Mouse (Mus musculus) retina, embryonic 14.5 days (tissue): ENCODE measurements around the gene Tox4.
A peak's percentile ranks its signal among the peaks of the same experiment; 100 is the strongest.

Experiments
- DNase-seq: peaks from one replicate; pipeline ENCODE4 v3.0.0-alpha.2; 2015; ENCODE audit warnings: low spot score

The Tox4 gene

DNA sequence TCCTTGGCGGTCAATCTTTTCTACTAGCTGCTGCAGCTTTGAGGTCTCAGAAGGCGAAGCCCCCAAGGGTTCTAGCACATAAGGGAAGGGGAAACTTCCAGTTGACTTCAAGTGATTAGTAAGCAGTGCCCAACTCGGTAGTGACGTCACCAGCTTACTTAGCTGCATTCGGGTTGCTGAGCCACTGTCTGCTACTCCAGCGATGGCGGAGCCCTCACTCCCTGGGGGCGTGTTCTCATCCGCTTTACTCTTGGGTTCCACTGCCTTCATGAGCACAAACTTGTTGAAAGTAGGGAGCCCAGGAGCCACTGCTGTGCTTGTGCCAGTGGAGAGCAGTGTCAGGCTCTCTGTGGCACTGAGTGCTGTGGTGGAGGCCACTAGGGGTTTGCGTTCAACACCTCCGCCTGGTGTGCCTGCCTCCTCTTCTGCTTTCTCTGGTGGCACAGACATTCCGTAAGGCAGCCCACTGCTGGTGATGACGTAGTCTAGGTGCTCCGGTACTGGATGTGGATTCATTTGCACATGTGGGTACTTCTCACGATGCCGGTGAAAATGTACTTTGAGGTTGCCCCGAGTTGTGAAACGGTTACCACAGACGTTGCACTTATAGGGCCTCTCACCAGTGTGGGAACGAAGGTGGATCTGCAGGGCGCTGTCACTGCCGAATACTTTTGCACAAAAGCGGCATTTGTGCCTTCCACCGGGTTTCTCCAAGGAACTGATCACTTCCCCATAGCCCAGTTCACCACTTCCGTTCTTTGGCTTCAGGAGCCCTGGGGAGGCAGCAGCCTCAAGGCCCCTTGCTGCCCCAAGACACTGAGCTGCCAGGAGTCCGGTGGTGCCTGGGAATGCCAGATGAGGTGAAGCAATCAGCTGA lies 35.2 kb downstream of the Tox4 start:
- DNase-seq: no peak

DNA sequence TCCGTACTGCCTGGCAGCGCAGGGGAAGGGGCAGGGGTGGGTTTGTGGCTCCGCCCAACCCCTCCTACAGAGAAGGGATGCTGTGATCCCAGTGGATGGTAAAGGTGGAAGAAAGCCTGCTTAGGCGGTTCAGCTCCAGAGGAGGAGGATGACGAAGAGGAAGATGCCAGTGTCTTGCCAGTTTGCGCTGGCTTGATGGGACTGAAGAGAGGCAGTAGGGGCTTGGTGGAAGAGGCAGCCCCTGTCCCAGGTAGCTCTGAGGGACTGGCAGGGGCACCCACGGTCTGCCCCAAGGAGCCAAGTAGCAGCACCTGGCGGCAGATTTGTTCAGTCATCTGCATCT lies 35.8 kb downstream of the Tox4 start:
- no peak for DNase-seq

DNA sequence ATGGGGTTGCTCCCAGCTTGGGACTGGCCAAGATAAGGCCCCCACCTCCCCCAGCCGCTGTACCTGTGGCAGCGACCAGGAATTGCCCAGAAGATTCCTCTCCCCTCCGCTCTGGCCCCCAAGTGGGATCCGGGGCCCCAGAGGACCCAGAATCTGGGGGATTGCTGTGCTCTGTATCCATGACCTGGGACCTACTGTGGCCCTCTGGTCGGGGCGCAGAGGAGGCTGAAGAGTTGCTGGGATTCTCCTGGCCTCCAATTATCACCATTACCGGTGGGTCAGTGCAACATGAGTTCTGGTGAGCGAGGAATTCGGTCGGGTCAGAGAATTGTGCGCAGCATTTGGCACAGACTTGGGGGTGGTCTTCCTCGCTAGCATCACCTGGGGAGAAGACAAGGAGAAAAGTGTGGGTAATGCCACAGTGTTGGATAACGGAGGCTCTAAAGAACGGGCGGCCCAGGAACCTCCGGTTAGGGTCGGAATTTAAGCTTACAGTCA lies 36.4 kb downstream of the Tox4 start:
- no peak for DNase-seq

DNA sequence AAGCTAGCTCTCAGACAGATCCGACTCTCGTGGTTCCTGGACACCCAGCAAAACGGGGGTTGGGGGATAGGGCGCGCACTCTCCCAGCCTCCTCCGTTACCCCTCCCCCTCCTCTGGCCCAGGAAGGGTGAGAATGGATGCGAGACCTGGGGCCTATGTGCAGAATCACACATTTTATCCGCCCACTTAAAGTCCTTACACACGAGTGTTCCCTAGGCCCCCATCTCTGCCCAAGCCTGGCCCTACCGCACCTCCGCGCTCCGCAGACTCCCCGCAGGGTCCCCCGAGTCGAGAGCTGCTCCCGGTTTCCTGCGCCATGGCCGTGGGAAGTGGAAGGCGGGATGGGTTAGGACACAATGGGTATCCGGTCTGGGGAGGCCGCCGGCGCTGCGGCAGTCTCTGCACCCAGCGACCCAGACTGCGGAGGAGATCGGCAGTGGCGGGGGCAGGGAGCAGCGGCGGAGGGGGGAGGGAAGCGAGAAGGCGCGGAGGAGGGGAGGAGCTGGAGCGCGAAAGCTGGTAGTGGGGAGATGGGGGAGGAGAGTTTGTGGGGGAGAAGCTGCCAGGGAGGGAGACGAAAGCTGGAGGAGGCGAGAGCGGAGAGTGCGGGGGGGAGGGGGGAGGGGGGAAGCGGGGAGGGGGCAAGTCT lies 37.0 kb downstream of the Tox4 start:
- DNase-seq: peak; percentile 77

DNA sequence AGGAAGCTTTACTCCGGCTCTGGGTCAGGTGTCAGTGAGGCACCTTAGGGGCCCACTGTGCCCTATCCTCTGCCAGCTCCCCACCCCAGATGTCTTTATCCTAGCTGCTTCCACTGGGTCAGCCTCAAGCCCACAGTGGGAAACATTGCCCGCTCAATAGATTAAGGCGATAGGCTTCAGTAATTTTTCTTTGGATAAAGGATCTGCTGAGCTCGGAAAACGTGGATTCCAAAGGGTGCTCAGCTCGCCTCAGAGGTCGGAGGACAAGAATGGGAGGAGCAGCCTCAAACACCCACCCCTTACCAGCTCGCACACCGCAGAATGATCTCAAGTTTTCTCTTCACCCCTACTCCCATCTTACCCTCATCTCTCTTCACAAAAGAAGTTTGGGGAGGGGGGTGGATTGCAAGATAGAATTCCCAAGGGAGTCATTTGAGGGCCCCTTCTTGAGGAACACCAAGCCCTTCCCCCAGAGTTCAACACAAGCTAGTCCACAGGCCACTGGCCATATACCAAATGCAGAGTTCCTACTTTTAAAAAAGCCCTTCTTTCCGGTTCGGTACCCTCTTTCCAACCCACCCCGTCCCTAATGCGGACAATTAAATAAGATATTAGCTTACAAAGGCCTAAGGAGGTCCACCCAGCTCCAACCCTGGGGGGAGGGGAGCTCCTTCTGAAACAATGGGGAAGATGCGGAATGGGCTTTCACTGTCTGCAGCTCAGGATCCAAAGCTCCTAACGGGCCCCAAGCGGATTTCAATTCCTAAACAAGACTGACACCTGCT lies 37.7 kb downstream of the Tox4 start:
- peak; percentile 69 for DNase-seq

DNA sequence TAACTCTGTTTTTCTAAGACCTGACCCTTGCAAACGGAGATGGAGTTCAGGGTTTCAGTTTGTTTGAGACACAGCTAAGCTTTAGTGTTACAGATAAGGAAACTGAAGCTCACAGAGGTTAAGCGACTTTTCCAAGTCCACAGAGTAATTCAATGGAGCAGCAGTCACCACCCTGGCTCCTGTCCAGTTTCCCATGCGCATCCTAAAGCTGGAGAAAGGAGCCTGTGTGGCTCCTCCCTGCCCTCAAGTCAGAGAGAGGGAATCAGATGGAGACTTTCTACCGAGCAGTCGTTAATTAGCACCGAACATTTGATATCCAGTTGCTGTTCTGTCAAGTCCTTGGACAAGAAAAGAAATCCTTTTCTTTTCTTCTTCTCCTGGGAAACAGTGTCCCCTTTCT lies 40.4 kb downstream of the Tox4 start:
- no peak for DNase-seq

DNA sequence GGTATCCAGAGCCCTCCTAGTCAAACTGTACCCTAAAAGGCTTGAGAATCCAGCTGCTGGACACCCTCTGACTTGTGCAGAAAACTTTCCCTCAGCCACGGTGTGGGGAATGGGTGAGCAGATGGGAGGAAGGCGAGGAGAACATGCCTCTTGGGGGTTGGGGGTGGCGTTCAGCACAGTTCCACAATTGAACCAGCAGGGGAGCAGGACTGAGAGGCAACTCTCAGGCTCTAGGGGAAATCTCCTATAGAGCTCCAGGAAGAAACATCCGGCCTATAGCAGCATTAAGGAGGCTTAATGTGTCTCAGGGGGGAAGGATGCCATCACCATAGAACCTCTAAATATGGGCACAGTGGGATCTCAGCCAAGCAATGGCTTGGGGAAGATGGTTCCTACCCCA lies 46.9 kb downstream of the Tox4 start:
- peak; percentile 71 for DNase-seq

DNA sequence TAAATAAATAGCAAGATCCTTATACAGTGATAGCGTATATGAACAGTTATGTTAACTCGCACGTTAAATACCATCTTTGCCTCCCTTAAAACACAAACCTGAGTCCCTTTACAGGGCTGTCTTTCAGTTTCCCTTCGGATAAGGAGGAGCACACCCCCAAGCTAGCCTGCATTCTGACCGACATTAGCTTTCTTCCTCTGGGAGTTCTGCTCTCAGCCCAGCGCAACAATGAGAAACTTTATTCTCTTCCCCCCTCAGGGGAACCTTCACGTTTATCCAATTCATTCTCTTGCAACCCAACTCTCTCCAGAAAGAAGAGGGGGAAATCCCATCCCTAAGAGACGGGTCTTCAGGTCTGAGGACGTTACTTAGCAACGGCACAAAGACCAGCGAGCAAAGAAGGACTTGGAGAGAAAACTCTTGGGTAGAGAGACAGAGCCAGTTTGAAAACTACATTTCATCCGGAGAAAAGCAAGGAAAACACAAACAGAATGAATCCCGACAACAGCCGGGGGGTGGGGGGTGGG lies 48.5 kb downstream of the Tox4 start:
- DNase-seq: no peak

DNA sequence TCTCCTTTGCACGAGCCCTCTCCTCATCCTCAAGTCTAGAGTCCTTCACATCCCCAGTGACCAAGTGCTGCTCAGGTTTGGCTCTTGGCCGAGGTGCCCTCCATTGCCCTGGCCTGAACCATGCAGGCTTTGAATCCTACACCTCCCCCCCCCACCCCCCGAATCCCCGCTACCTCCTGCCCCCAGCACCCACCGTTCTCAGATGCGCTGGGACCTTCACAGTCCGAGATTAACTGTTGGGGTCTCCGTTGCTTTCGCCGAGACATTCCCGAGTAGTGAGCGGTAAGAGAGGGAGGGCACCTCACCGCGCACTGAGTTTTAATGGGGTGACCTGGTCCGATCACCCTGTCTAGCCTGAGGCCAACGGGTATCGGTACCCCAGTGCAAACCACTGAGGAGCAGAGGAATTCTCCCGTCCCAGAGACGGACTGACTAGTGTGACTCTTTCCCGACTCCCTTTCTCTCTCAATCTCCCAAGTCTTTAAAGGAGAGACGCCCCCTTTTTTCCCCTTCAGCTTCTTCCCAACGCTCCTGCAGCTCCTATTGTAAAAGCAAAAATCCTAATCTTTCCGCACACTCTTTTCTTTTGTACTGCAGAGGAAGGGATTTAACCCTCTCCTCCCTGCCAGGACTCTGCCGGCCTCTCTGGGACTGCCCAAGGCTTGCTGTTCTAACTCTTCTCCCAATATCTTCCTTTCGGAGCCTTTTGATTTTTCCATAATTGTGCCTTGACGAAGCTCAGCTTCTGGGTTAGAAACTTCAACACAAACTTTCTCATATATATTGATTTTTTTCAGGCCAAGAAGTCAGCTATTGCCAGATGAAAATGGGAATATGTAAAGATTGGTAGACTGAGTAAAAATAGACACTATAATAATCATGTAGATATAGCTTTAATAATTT lies 49.2 kb downstream of the Tox4 start, which contains the start of gene Sall2:
Sall2 (minus strand) TSS at position 853 of the 903 bp plus-strand sequence.
- no peak for DNase-seq

DNA sequence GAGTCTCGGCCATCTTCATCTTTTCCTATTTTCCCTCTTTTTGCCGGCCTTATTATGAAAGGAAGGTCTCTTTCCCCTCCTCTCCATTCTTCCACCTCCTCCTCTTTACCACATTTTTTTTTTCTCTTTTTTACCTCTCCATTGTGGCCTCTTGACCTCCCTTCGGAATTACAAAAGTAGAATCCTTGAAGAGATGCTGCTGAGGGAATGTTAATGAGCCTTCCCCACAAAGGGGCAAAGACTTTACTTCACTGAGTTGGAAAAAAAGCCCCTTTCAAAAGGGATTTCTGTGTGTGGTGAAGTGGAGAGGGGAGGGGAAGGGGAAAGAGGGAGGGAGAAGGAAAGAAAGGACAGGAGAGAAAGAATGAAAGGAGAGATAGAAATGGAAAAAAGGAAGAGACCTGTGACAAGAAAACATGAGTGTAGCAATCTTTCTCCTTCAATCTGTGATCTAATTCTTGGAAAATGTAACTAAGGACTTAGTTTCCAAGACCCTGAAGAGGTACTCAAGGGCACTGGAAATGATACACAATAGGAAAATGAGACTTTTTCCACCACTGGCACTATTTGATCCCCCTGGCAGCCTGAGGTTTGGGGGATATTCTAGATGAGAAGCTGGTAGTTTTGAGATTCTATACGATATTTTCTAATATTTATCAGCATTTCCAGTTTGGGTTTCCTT lies 52.3 kb downstream of the Tox4 start:
- peak; percentile 33 for DNase-seq

DNA sequence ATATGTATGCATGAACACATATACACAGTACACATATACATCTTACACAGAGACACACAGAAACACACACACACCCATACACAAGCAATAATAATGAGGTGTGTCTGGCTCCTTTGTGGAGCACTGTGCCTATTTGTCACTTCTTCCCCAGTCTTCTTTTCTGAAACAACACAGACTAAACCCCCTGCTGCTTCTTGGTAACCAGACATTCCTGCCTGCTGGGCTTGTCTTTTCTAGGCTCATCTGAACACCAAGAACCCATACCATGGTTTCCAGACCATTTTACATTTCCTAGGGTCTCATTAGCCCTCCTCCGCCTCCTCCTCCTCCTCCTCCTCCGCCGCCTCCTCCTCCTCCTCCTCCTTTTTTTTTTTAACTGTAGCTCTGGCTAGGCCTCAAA lies 53.2 kb downstream of the Tox4 start:
- DNase-seq: no peak

DNA sequence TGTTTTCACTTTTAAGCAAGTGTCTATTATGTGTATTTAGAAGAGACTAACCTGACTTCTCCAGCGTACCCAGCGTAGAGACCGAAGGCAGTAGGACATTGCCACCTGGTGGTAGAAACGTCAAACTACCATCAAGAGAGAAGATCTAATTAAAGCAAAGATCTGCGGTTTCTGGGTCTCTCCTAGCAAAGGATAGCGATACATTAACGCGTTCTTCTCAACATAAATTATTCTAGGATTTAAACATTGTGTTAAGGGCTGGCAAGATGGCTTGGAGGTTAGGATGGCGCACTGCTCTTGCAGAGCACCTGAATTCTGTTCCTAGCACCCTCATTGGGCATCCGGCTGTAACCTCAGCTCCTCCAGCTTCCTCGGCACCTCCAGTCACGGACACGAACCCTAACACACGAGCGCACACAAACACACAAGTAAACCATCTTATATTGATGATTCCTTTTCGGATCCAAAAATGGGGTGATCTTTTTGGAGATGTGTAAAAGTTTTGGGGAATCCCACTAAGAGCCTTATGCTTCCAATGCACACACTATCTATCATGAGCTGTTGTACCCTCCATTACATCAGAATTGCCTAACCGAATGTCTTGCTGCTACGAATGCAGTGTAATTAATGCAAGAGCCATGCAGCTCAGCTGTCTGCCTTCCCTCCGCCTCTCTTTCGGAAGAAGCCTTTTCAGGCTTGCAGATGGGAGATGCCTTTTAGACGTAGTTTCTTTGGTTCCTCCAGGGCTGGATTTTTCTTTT lies 60.0 kb downstream of the Tox4 start:
- DNase-seq: peak; percentile 91

DNA sequence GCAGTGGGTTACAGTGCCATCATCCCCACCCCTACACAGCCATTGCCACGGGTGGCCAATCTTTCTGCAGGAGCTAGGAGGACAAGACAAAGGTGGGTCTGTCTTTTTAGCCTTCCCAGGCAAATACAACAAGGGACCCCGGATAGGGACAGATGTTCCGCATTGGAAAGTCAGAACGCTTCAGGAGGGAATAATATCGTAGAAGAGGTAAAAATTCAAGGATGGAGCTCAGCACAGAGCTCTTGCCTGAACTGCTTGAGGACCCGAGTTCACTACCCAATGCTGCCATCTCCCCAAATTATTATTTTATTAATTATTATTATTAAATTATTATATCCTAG lies 60.5 kb downstream of the Tox4 start:
- no peak for DNase-seq
